In the genomic region with DNA sequence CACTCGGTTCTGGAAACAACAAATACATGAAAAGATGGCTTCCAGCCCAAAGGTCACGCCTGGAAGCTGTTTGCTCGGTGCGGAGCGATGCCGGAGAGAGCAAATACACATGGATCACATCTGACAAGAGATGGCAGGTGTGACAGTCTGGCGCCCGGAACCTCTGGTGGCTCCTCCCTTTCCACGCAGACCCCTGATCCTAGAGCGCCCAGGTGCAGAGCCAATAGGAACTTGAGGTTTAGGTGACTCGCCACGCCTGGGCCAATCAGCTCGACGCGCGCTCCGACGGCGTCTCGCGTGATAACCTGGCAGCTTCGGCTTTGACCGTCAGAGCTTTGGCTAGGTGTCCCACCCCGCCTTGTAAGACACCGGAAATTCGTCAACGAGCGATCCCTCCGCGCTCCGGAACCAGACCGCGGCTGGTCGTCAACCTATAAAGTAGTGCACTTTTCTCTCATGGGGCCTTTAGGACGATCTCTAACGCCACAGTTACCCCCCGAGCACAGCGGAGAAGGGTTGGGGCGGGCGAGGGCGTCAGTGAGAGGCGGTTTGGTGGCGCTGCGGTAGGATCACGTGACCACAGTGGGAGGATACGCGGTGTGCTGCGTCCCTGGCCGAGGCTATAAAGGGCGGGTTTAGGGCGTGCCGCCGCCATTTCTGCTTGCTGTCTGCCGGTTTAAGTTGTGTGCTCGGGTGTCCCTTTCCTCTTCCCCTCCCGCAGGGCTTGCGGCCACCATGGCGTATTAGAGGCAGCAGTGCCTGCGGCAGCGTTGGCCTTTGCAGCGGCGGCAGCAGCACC, we compare ENCODE assay signal across 1 mouse cellular context.
A peak's percentile ranks its signal among the peaks of the same experiment; 100 is the strongest.
TF ChIP-seq lines count a peak whose summit lies in the region.

Gene Atf4, plus strand, starts transcription at position 338 of the 799 bp plus-strand sequence.

TF ChIP-seq in MEL, 35 proteins besides CTCF, POLR2A, EP300 and RAD21 (continued from another document):
- 0 out of 2 replicates have a peak, but pooled peaks have one; percentile 8 for TF ChIP-seq NRF1 (IDR thresholded peaks at IDR 0.05; ENCODE audit: insufficient read depth, low read depth, low read length, poor library complexity, severe bottlenecking)
- no peak for TF ChIP-seq ZNF384 (IDR thresholded peaks at IDR 0.05; ENCODE audit: low read depth, low read length)
- peak; percentile 99 for TF ChIP-seq POLR2AphosphoS5 (IDR thresholded peaks at IDR 0.05; ENCODE audit: borderline replicate concordance, low read depth, low read length)
- peak; percentile 98 for TF ChIP-seq TBP (IDR thresholded peaks at IDR 0.05; ENCODE audit: low read depth, low read length)
- peak; percentile 64 for TF ChIP-seq TCF12 (IDR thresholded peaks at IDR 0.05; ENCODE audit: low read depth, low read length)
- TF ChIP-seq NELFE (IDR thresholded peaks at IDR 0.05; ENCODE audit: low read depth, low read length) = peak; percentile 100
- peak; percentile 44; the same call in 1 of the 2 replicates for TF ChIP-seq ELF1 (IDR thresholded peaks at IDR 0.05; ENCODE audit: low read depth, low read length)
- 0 out of 2 replicates have a peak, but pooled peaks have one; percentile 2 for TF ChIP-seq CHD1 (IDR thresholded peaks at IDR 0.05; ENCODE audit: low read depth, low read length)
- peak; percentile 94 for TF ChIP-seq CHD2 (IDR thresholded peaks at IDR 0.05; ENCODE audit: low read length)
- TF ChIP-seq MYC (IDR thresholded peaks at IDR 0.05; ENCODE audit: low read depth, low read length) = peak; percentile 87
- no peak for TF ChIP-seq UBTF (IDR thresholded peaks at IDR 0.05; ENCODE audit: borderline replicate concordance, insufficient read depth, low read depth, low read length)
- TF ChIP-seq ZMIZ1 (IDR thresholded peaks at IDR 0.05; ENCODE audit: low read depth, low read length) = peak; percentile 99
- no peak for TF ChIP-seq RCOR1 (IDR thresholded peaks at IDR 0.05; ENCODE audit: low read depth, low read length)
- TF ChIP-seq GATA1 (IDR thresholded peaks at IDR 0.05; ENCODE audit: low read depth, low read length) = no peak
